Mouse (Mus musculus): ENCODE data around the gene Gcsam.

Gcsam gene

GRCm38 (mm10) chr16:45651497-45651896 lies 41.3 kb downstream of the Gcsam start:
- no peak for DNase-seq (ENCODE audit: low read depth, low spot score)

- DNase-seq (ENCODE audit: low read depth, low spot score), result peak; percentile 18
Measured at GRCm38 (mm10) chr16:45653009-45653933, 43.1 kb downstream of the Gcsam start.

GRCm38 (mm10) chr16:45653934-45654332 lies 43.8 kb downstream of the Gcsam start, which contains the start of gene BC016579:
Gene BC016579 (minus strand): TSS chr16:45654068.
- peak; percentile 28 for DNase-seq (ENCODE audit: low read depth, low spot score)

- DNase-seq (ENCODE audit: low read depth, low spot score), result no peak
Measured at GRCm38 (mm10) chr16:45654465-45654864, 44.3 kb downstream of the Gcsam start.

GRCm38 (mm10) chr16:45657574-45658159 lies 47.5 kb downstream of the Gcsam start:
- DNase-seq (ENCODE audit: low read depth, low spot score), result no peak

- DNase-seq (ENCODE audit: low read depth, low spot score), result no peak
Measured at GRCm38 (mm10) chr16:45658248-45658647, 48.1 kb downstream of the Gcsam start.

- DNase-seq (ENCODE audit: low read depth, low spot score), result no peak
Measured at GRCm38 (mm10) chr16:45659596-45659995, 49.4 kb downstream of the Gcsam start.

- DNase-seq (ENCODE audit: low read depth, low spot score), result no peak
Measured at GRCm38 (mm10) chr16:45662381-45662780, 52.2 kb downstream of the Gcsam start.

GRCm38 (mm10) chr16:45666136-45666535 lies 56.0 kb downstream of the Gcsam start:
- no peak for DNase-seq (ENCODE audit: low read depth, low spot score)

- no peak for DNase-seq (ENCODE audit: low read depth, low spot score)
Measured at GRCm38 (mm10) chr16:45668178-45668577, 58.0 kb downstream of the Gcsam start.

GRCm38 (mm10) chr16:45670005-45670404 lies 59.8 kb downstream of the Gcsam start:
- DNase-seq (ENCODE audit: low read depth, low spot score), result no peak
